Mouse (Mus musculus): ENCODE measurements around the gene Kif16b. TPM values are rescaled to one million over a fixed set of nuclear protein-coding genes. Genes with fewer than 3 reads are reported as not detected.

Gene Kif16b
- total RNA-seq (2021) = 10 to 100 TPM; 18.1 to 19.4 TPM
- long read RNA-seq, experiment 1, full-length matches to known transcripts = 6 of 10 reads
- long read RNA-seq, experiment 1, partial matches to known transcripts = 2 of 10 reads
- long read RNA-seq, experiment 1, other reads (novel, unspliced or antisense) = 2 of 10 reads
- long read RNA-seq, experiment 2, full-length matches to known transcripts = 10 of 19 reads
- long read RNA-seq, experiment 2, partial matches to known transcripts = 2 of 19 reads
- long read RNA-seq, experiment 2, other reads (novel, unspliced or antisense) = 7 of 19 reads

- DNase-seq (ENCODE audit: low spot score in 2 of 2) = peak; percentile 74 to 86
Measured at GRCm38 (mm10) chr2:142900862-142901805, at the start of gene Kif16b. Gene Kif16b (minus strand): TSS chr2:142901531.

- no peak for DNase-seq (ENCODE audit: low spot score in 2 of 2)
Measured at GRCm38 (mm10) chr2:142940899-142941642, 39.7 kb upstream of the Kif16b start.

GRCm38 (mm10) chr2:142930445-142930844 is 29.1 kb upstream of the Kif16b start:
- DNase-seq (ENCODE audit: low spot score in 2 of 2) = no peak

- no peak for DNase-seq (ENCODE audit: low spot score in 2 of 2)
Measured at GRCm38 (mm10) chr2:142929226-142930112, 28.1 kb upstream of the Kif16b start.

GRCm38 (mm10) chr2:142910808-142911388 is 9.6 kb upstream of the Kif16b start:
- no peak for DNase-seq (ENCODE audit: low spot score in 2 of 2)

GRCm38 (mm10) chr2:142909213-142909612 is 7.9 kb upstream of the Kif16b start:
- DNase-seq (ENCODE audit: low spot score in 2 of 2) = no peak

- DNase-seq (ENCODE audit: low spot score in 2 of 2) = no peak
Measured at GRCm38 (mm10) chr2:142907056-142907455, 5.7 kb upstream of the Kif16b start.

GRCm38 (mm10) chr2:142902905-142903895 is 1.9 kb upstream of the Kif16b start:
- DNase-seq (ENCODE audit: low spot score in 2 of 2) = peak; percentile 75 to 88

- DNase-seq (ENCODE audit: low spot score in 2 of 2) = no peak
Measured at GRCm38 (mm10) chr2:142900120-142900861, 1.0 kb downstream of the Kif16b start.

GRCm38 (mm10) chr2:142893780-142894179 is 7.6 kb downstream of the Kif16b start:
- no peak for DNase-seq (ENCODE audit: low spot score in 2 of 2)

GRCm38 (mm10) chr2:142891283-142891682 is 10.0 kb downstream of the Kif16b start:
- no peak for DNase-seq (ENCODE audit: low spot score in 2 of 2)

- DNase-seq (ENCODE audit: low spot score in 2 of 2) = no peak
Measured at GRCm38 (mm10) chr2:142884456-142884855, 16.9 kb downstream of the Kif16b start.

GRCm38 (mm10) chr2:142883625-142883994 is 17.7 kb downstream of the Kif16b start:
- DNase-seq (ENCODE audit: low spot score in 2 of 2) = no peak

GRCm38 (mm10) chr2:142882871-142883624 is 18.3 kb downstream of the Kif16b start:
- no peak for DNase-seq (ENCODE audit: low spot score in 2 of 2)

- DNase-seq (ENCODE audit: low spot score in 2 of 2) = no peak
Measured at GRCm38 (mm10) chr2:142882466-142882865, 18.9 kb downstream of the Kif16b start.

- DNase-seq (ENCODE audit: low spot score in 2 of 2) = no peak
Measured at GRCm38 (mm10) chr2:142881177-142881576, 20.2 kb downstream of the Kif16b start.

- no peak for DNase-seq (ENCODE audit: low spot score in 2 of 2)
Measured at GRCm38 (mm10) chr2:142879257-142879818, 22.0 kb downstream of the Kif16b start.
